16 mouse cellular contexts compared by ENCODE assay signal in genomic region chr19:58878560-58878959, GRCm38 (mm10).
A peak's percentile ranks its signal among the peaks of the same experiment; 100 is the strongest.
DNase-seq lines count a peak whose midpoint lies in the region; ATAC-seq and TF ChIP-seq lines count a peak whose summit lies in the region.
"Had no signal": no experiment of that assay in that cellular context is flagged by ENCODE, and none has a peak within 500 bp of the region (broad histone marks: within the 10 kb centered on the region; RNA-seq: fewer than 3 reads in every experiment).

No protein-coding gene starts in this region.

- H3K4me2 ChIP-seq in hindbrain, postnatal 0 days (ENCODE audit: low read depth, low read length) = no peak overlapping the region
- H3K4me2 ChIP-seq in hindbrain, embryonic 14.5 days (replicated peaks) = no peak overlapping the region
- H3K4me2 ChIP-seq: embryonic facial prominence, embryonic 12.5 days; forebrain, embryonic 13.5 days; heart, embryonic 12.5 days; hindbrain, embryonic 15.5 days; liver, embryonic 12.5 days had no signal

- H3K9me3 ChIP-seq in hindbrain, postnatal 0 days (ENCODE audit: low read length) = no peaks in the 10 kb centered on the region
- H3K9me3 ChIP-seq in hindbrain, embryonic 14.5 days (ENCODE audit: control insufficient read depth, low read length) = no peaks in the 10 kb centered on the region
- H3K9me3 ChIP-seq: embryonic facial prominence, embryonic 12.5 days; forebrain, embryonic 13.5 days; heart, embryonic 12.5 days; hindbrain, embryonic 15.5 days; liver, embryonic 12.5 days; megakaryocyte, embryonic 14.5 days had no signal

- H3K36me3 ChIP-seq in hindbrain, postnatal 0 days (ENCODE audit: insufficient read depth, low read length) = no peaks in the 10 kb centered on the region
- H3K36me3 ChIP-seq in hindbrain, embryonic 14.5 days (replicated peaks; ENCODE audit: control insufficient read depth, insufficient read depth) = no peaks in the 10 kb centered on the region
- no peaks in the 10 kb centered on the region for H3K36me3 ChIP-seq in testis, adult 2 months (ENCODE audit: control insufficient read depth, insufficient read depth, low read length)
- H3K36me3 ChIP-seq: embryonic facial prominence, embryonic 12.5 days; heart, embryonic 12.5 days; hindbrain, embryonic 15.5 days; liver, embryonic 12.5 days had no signal

- no peaks in the 10 kb centered on the region for H3K4me1 ChIP-seq in hindbrain, postnatal 0 days (ENCODE audit: insufficient read depth, low read length)
- H3K4me1 ChIP-seq in hindbrain, embryonic 14.5 days (replicated peaks; ENCODE audit: control insufficient read depth, insufficient read depth, low read length) = 0 out of 2 replicates have a peak, but pooled peaks cover 5% of the 10 kb centered on the region
- H3K4me1 ChIP-seq in testis, adult 2 months (ENCODE audit: control insufficient read depth, insufficient read depth, low read length) = peaks cover 18% of the 10 kb centered on the region
- H3K4me1 ChIP-seq: liver, embryonic 12.5 days; megakaryocyte, embryonic 14.5 days had no signal

- no peaks in the 10 kb centered on the region for H3K27me3 ChIP-seq in hindbrain, postnatal 0 days (ENCODE audit: insufficient read depth, low read length)
- H3K27me3 ChIP-seq in hindbrain, embryonic 14.5 days (ENCODE audit: control insufficient read depth, insufficient read depth, low read length) = no peaks in the 10 kb centered on the region; the same call in 1 of the 2 replicates
- no peaks in the 10 kb centered on the region for H3K27me3 ChIP-seq in testis, adult 2 months (ENCODE audit: control insufficient read depth, insufficient read depth, low read length)
- H3K27me3 ChIP-seq: embryonic facial prominence, embryonic 12.5 days; heart, embryonic 12.5 days; hindbrain, embryonic 15.5 days; liver, embryonic 12.5 days had no signal

- WGBS in hindbrain, postnatal 0 days = 54% methylated on average over 2 of the region's 2 CpGs
- WGBS in hindbrain, embryonic 14.5 days = 50% methylated on average over 2 of the region's 2 CpGs

- H3K9ac ChIP-seq in hindbrain, postnatal 0 days (replicated peaks; ENCODE audit: low read length) = no peak overlapping the region
- no peak overlapping the region for H3K9ac ChIP-seq in hindbrain, embryonic 14.5 days
- H3K9ac ChIP-seq: embryonic facial prominence, embryonic 12.5 days; forebrain, embryonic 13.5 days; heart, embryonic 12.5 days; hindbrain, embryonic 15.5 days; liver, embryonic 12.5 days had no signal

- no peak overlapping the region for H3K4me3 ChIP-seq in hindbrain, postnatal 0 days (ENCODE audit: low read length)
- H3K4me3 ChIP-seq in hindbrain, embryonic 14.5 days (replicated peaks; ENCODE audit: low read length) = no peak overlapping the region
- no peak overlapping the region; the same call in 1 of the 2 replicates for H3K4me3 ChIP-seq in testis, adult 2 months (ENCODE audit: control insufficient read depth, low read depth, low read length)
- H3K4me3 ChIP-seq: embryonic facial prominence, embryonic 12.5 days; forebrain, embryonic 13.5 days; heart, embryonic 12.5 days; hindbrain, embryonic 15.5 days; liver, embryonic 12.5 days; megakaryocyte, embryonic 14.5 days had no signal

- DNase-seq in adrenal gland, adult 2 months = peak; percentile 31
- DNase-seq in adrenal gland, postnatal 10 days = no peak
- peak; percentile 42 for DNase-seq in hindbrain, postnatal 0 days (ENCODE audit: low spot score)
- DNase-seq in hindbrain, embryonic 14.5 days (ENCODE audit: low spot score) = no peak
- DNase-seq in testis, postnatal 14 days (ENCODE audit: low spot score) = no peak
- DNase-seq in urinary bladder, postnatal 36 days (ENCODE audit: low spot score in 2 of 2) = no peak
- DNase-seq: cerebellum, postnatal 25 days; right cerebral cortex, postnatal 14 days had no signal

- no peak overlapping the region for H3K27ac ChIP-seq in hindbrain, postnatal 0 days
- H3K27ac ChIP-seq in hindbrain, embryonic 14.5 days = no peak overlapping the region
- peak overlapping the region; percentile 24; the same call in 1 of the 2 replicates for H3K27ac ChIP-seq in testis, adult 2 months (ENCODE audit: control insufficient read depth, insufficient read depth, low read depth, low read length)
- H3K27ac ChIP-seq: embryonic facial prominence, embryonic 12.5 days; forebrain, embryonic 13.5 days; hindbrain, embryonic 15.5 days; liver, embryonic 12.5 days had no signal

- TF ChIP-seq CTCF in hindbrain, postnatal 0 days (IDR thresholded peaks at IDR 0.05; ENCODE audit: low read depth) = no peak
- no peak for TF ChIP-seq CTCF in testis, adult 2 months (IDR thresholded peaks at IDR 0.05; ENCODE audit: control insufficient read depth, insufficient read depth, insufficient replicate concordance, low read depth, low read length)

- TF ChIP-seq POLR2A in testis, adult 2 months (IDR thresholded peaks at IDR 0.05; ENCODE audit: control insufficient read depth, low read depth, low read length) = no peak

- no peak for ATAC-seq in hindbrain, postnatal 0 days
- no peak for ATAC-seq in hindbrain, embryonic 14.5 days (ENCODE audit: low FRiP score)
- ATAC-seq in megakaryocyte, adult 5-6 weeks (ENCODE audit: poor library complexity, severe bottlenecking) = no peak
- ATAC-seq: forebrain, embryonic 13.5 days; liver, embryonic 12.5 days had no signal

Comparison
In these comparisons a context has a peak if more than half of its experiments do, and no peak if none do; other contexts are left out.
1. DNase-seq: peak in adrenal gland, adult 2 months (single experiment) and hindbrain, postnatal 0 days (single experiment); none in adrenal gland, postnatal 10 days (single experiment), hindbrain, embryonic 14.5 days (single experiment), testis, postnatal 14 days (single experiment) and urinary bladder, postnatal 36 days (0 of 2).